Mouse (Mus musculus): ENCODE results near the gene Cuta. TPM values are rescaled to one million over a fixed set of nuclear protein-coding genes. Genes with fewer than 3 reads are reported as not detected.

Gene Cuta
- total RNA-seq, 2 experiments from 2014 or later, result 91.3 to 95.8 TPM

DNA sequence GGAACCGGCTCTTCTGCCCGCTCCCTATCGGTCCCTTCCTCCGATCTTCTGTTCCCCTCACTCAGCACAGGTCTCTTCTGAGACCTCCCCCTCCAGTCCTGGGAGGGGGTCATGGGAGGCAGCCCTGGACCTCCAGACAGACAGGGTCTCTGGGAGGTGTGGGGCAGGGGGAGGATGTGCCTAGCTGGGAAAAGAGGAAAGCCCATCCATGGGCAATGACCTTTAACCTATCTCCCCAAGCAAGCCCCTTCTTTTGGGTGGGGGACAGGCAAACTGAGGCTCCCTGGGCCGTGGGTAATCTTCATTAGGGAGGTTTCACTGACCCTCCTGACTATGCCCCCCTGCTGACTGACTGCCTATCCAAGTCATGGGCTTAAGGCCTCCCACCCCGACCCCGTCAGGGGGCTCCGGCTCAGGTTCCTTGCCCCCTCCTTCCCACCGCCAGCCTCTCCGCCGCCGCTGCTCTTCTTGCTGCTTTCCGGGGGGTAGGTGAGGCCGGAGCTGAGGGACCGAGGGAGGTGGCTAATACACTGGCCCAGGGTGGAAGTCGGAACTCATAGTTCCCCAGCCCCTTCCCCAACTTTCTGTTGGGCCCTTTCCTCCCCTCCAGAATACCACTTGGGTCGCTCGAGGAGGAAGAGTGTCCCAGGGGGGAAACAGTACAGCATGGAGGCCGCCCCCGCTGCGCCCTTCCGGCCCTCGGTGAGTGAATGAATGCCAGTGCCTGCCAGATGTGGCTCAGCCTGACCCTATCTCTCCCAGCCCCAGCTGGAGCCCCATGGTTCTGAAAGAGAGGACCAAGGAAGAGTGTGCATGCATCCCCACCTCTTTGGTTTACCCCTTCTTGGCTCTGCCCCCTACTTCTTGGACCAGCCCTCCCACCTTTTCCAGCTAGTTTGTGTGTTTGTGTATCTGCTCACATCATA is 12.8 kb upstream of the Cuta start:
- Histone ChIP-seq H3K4me3 (peak overlapping the region; percentile 60), H3K27ac (peak overlapping the region; percentile 77)
- no peak for DNase-seq (ENCODE audit: low spot score in 2 of 2)
- TF ChIP-seq CTCF (conservative IDR thresholded peaks at IDR 0.05), result no peak

GRCm38 (mm10) chr17:26951406-26951805 is 12.0 kb upstream of the Cuta start:
- peak overlapping the region; percentile 77 for H3K27ac ChIP-seq
- TF ChIP-seq CTCF (conservative IDR thresholded peaks at IDR 0.05), result no peak
- DNase-seq (ENCODE audit: low spot score in 2 of 2), result peak; percentile 78 to 88
- peak overlapping the region; percentile 60 for H3K4me3 ChIP-seq

GRCm38 (mm10) chr17:26950560-26951288 is 11.4 kb upstream of the Cuta start:
- peak overlapping the region; percentile 60 for H3K4me3 ChIP-seq
- H3K27ac ChIP-seq, result peak overlapping the region; percentile 77
- TF ChIP-seq CTCF (conservative IDR thresholded peaks at IDR 0.05), result no peak
- no peak for DNase-seq (ENCODE audit: low spot score in 2 of 2)

GRCm38 (mm10) chr17:26949866-26950265 is 10.5 kb upstream of the Cuta start:
- Histone ChIP-seq H3K27ac (peak overlapping the region; percentile 98), H3K4me3 (peak overlapping the region; percentile 73)
- TF ChIP-seq CTCF (conservative IDR thresholded peaks at IDR 0.05), result no peak
- DNase-seq (ENCODE audit: low spot score in 2 of 2), result no peak

GRCm38 (mm10) chr17:26949051-26949577 is 9.7 kb upstream of the Cuta start:
- H3K27ac ChIP-seq, result peak overlapping the region; percentile 98
- no peak for DNase-seq (ENCODE audit: low spot score in 2 of 2)
- TF ChIP-seq CTCF (conservative IDR thresholded peaks at IDR 0.05), result peak; percentile 59
- H3K4me3 ChIP-seq, result peak overlapping the region; percentile 73

DNA sequence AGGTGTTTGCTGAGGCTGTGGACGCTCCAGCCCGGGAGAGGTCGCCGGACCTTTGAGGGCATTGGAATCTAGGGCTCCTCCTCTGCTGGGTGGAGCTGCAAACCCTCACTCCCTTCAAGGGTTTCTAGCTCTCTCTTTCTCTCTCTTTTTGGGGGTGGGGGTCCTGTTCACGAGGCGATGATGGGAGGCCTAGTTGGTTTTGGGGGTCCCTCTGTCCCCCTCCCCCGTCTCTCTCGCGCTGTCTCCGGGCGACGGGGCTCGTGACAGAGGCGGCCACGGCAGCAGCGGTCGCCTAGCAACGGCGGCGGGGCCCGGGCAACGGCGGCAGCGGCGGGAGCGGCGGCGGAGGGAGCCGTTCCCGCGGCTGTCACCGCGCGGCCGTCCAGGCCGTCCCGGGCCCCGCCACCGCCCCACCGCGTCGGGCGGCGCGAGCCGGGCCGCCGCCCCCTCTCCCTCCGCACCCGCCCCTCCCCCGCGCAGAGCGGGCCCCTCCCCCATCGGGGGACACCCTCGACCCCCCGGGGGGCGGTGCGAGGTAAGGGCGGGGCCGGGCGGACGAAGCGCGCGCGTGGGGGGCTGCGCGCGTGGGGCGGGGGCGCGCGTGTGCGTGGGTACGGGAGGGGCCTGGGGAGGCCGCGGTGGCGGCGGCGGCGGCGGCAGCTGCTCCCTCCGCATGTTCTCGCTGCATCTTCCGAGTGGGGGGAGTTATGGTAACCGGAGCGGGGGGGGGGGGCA is 9.1 kb upstream of the Cuta start:
- Histone ChIP-seq H3K27ac (peak overlapping the region; percentile 98), H3K4me3 (peak overlapping the region; percentile 73)
- peak; percentile 15; the same call in 1 of the 2 replicates for TF ChIP-seq CTCF (conservative IDR thresholded peaks at IDR 0.05)
- peak in 1 of 2 experiments; percentile 70 for DNase-seq (ENCODE audit: low spot score in 2 of 2)

GRCm38 (mm10) chr17:26947231-26948100 is 8.1 kb upstream of the Cuta start:
- no peak for DNase-seq (ENCODE audit: low spot score in 2 of 2)
- TF ChIP-seq CTCF (conservative IDR thresholded peaks at IDR 0.05), result no peak
- peak overlapping the region; percentile 73 for H3K4me3 ChIP-seq

GRCm38 (mm10) chr17:26946567-26946966 is 7.2 kb upstream of the Cuta start:
- TF ChIP-seq CTCF (conservative IDR thresholded peaks at IDR 0.05), result peak; percentile 65
- Histone ChIP-seq H3K4me3 (peak overlapping the region; percentile 73), H3K27ac (peak overlapping the region; percentile 98)
- peak in 1 of 2 experiments; percentile 75 for DNase-seq (ENCODE audit: low spot score in 2 of 2)

More at GRCm38 (mm10) chr17:26947231-26948100, 8.1 kb upstream of the Cuta start:
- H3K27ac ChIP-seq, result peak overlapping the region; percentile 98

DNA sequence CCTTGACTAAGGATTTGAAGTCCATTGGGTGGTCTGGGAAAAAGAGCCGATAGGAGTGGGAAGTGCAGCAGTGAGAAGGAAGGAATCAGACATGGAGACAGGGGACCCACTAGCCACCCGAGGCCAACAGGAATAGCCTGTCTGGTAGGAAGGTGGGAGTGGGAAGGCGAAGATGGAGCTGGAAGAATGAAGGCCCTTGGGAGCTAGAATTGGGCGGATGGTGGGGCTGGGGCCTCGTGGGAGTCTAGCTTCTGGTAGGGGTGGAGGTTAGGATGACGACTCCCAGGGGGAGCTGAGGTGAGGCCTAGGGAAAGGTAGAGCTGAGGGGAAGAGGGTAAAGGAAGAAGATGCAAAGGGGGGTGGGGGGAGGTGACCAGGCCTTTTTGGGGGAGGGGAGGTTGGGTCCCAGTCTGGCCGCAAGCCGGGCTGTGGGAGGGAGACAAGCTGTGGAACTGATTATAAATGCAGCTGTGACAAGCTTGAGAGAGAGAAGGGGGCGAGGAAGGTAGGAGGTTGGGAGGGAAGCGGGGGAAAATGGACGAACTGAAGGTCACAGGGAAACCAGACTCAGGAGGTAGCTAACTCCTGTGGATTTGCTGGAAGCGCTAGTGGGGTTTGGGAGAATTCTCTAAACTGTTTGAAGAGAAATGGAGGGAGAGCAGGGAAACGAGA is 6.6 kb upstream of the Cuta start:
- H3K27ac ChIP-seq, result peak overlapping the region; percentile 98
- TF ChIP-seq CTCF (conservative IDR thresholded peaks at IDR 0.05), result no peak
- peak overlapping the region; percentile 73 for H3K4me3 ChIP-seq
- DNase-seq (ENCODE audit: low spot score in 2 of 2), result no peak

DNA sequence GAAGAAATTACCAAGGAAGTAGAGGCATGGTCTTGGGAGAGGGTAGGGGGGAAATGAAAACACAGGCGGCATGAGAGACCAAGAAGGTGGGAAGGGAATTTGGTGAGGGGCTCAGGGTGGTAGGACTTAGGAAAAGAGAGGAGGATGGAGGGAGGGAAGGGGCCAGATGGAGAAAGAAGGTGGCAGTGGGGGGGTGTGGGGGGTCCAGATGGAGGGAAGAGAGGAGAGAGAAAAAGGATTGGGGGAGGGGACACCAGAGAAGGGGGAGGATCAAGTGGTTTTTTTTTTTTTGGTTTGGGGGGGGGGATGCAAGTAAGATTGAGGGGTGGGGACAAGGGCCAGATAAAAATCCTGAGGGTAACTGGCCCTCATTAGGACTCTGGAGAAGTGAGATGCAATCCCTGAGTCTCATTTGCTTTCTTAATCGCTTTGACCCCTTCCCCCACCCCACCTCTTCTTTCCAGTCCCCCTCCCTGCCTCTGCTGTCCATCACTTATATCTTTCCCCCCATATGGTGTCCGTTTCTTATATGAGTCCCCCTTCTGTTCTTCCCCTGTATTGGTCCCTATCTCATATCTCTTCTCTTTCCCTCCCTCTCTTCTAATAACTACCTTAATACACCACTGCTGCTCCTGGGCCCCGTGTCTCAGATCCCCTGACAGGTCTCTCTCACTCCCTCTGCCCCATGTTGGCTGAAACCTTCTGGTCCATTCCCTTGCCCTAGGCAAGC is 2.6 kb upstream of the Cuta start:
- no peak for DNase-seq (ENCODE audit: low spot score in 2 of 2)
- TF ChIP-seq CTCF (conservative IDR thresholded peaks at IDR 0.05), result no peak
- Histone ChIP-seq H3K4me3 (peak overlapping the region; percentile 65), H3K27ac (peak overlapping the region; percentile 99)
